Mouse (Mus musculus) left cerebral cortex, adult 9 months (tissue): Measurements from ENCODE around the gene Sel1l3.

Source experiments
- DNase-seq, 2 experiments: peaks; one replicate each; pipeline ENCODE4 v3.0.0; 2022; ENCODE audit warnings: low spot score in 2 of 2

Sel1l3 gene

DNA sequence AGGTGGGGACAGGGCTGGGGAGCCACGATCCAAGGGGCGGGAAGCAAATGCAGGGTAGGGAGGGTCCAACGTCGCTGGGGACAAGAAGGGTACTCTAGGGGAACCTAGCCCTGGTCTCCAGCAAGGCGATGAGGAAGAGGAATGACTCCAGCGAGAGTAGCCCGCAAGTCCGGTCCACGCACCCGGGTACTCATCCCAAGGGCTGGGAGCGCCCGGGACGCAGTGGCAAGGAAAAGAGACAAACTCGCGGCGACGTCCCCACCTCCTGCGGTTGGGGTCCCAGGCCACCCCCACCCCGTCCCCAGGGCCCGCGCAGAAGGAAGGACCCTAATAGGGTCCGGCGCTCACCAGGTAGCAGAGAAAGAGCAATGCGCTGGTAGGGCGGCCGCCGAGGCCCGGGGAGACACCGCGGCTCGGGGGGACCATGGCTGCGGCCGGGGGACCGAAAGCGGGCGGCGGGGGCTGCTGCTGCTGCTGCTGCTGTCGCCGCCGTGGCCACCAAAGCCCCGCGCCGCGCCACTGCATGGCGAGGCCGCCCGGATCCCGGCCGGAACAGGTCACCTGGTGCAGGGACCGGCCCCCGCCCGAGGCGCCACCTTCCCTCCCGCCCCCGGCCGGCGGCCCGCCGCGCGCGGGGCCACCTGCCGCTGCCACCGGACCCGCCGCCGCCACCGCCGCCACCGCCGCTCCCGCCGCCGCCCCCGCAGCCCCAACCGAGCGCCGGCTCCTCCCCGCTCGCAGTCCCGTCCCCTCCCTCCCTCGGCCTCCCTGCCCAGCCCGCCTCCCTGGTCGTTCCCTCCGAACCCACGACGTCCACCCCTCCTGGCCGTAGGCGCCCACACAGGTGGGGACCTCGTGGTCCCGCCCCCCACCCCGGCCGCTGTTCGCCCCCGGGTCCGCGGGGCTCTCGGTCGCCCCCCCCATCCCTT, 681 bp downstream of the Sel1l3 start:
- no peak for DNase-seq

DNA sequence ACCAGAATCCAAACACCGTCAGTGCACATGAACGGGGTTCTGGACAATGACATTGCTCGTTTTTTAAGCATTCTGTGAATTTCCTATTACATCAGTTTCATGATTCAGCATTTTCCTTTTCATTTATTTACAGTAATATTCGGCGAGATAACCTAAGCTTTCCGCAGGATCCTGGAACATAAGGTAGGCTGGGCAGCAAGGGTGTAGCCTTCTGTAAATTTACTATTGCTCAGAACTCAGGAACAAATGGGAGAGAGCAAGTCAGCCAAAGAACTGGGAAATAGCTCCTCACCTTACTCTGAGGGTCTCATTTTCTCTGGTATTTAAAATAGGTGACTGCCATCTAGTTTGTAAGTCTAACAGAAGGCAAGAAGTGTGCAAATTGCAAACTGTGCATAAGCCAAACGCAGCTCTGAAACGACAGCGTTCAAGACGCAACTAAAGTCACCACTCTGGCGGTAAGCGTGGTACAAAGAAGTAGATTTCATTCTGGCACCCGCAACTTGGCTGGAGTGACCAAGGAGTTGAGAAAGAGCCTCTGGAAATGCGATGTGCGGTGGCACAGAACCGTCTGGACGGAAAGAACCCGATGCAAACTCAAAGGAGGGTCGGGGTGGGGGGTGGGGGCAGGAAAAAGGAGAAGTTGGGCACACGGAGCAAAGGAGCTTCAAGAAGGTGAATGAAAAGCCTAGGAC, 1.5 kb downstream of the Sel1l3 start:
- no peak for DNase-seq

DNA sequence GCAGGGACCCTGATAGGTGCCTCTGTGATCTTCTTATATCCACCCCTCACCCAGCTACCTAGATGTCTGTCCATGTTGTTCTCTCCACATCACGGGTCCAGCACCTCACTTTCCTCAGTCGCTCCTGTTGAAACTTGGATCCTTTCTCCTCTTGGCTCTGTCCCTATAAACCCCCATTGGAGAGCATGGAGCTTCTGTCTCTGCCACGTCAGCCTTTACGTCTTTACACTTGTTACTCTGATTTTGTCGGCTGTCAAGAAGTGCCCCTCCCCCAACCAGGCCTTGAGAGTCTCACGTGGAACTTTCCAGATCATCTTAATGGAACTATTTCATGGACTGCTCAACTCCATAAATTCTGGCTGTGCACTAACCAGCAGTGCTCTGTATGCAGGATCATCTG, 2.5 kb downstream of the Sel1l3 start:
- DNase-seq, result no peak

DNA sequence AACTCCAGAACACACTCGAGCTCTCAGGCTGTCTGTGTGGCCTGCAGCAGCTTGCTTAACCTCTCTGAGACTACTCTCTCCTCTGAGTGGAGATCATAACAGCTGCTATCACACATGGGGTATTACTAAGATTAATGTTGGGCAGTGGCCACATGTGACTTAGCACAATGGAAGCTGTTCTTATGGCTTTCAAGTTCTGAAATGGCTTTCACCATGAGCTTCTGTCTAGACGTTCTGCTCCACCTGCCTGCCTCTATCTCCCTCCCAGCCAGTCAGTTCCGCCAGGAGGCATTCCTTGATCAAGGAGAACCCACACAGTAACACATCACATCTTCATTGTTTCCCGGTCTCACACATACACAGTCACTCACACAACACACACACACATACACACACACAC, 3.2 kb downstream of the Sel1l3 start:
- no peak for DNase-seq

DNA sequence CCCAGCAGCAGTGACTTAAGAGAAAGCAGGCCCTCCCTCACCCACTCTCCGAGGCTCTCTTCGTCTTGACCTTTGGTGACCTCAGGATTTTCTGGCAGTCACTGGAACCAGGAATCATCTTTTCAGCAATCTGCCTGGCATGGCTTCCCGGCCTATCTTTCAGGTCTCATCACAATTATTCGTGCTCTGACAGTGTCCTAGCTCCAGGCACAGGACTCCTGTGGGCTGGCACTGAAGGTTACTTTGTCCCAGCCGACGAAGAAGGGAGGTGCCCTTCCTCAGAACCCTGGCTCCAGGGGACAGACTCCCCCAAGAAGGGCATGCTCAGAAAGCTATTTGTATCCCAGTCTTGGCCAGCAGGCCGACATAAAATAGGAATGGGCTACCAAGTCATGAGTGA, 4.0 kb downstream of the Sel1l3 start:
- no peak for DNase-seq

DNA sequence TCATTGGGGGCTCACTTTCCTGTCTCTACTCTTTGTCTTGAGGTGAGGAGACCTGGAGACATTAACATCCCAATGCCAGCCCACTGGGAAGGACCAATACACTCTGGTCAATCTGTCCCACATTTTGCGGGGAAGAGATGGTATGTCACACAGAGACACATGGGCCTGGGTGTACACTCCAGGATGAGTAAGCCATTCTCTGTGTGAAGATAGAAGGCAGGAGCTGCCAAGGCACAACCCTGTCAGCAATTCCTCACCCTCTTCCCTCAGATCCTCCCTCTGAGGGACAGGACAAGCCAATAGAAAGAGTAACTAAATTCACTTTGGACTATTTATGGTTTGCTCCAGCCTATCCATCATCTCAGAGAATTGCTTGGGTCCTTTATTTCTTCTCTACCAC, 5.0 kb downstream of the Sel1l3 start:
- no peak for DNase-seq

DNA sequence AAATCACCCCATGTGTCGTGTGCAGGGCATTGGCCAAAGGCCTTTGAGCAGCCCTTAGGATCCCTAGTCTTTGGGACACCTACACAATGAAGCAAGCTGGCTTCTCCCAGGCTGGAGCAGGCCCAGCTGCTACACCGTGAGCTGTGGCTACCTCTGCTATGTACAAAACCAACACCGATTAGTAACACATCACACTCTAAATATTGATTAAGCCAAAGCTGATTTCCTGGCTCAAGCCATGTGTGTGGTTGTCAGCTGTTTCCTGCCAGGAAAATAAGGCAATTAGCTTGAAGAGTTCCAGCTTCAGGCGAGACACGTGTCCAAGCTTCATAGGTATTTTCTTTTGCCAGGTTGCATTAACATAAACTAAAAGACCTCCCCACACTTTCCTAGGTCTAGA, 7.2 kb downstream of the Sel1l3 start:
- DNase-seq, result no peak

DNA sequence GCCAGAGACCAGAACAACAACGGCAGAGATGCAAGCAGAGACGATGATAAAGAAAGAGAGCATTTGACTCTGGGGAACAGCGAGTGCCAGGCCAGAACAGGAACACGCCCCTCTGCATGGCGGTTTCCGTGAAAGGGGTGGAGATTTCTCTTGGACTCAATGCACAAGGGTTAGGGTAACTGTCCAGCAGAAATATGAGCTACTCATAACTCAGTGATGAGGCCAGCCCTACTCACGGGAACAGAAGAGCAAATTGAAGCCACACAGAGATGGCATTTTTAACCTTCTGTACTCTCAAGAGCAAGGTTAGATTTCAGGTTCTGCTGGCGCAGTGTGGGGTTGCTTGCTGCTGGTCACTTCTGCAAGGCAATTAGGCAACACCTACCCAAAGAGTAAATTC, 11.0 kb downstream of the Sel1l3 start:
- no peak for DNase-seq

DNA sequence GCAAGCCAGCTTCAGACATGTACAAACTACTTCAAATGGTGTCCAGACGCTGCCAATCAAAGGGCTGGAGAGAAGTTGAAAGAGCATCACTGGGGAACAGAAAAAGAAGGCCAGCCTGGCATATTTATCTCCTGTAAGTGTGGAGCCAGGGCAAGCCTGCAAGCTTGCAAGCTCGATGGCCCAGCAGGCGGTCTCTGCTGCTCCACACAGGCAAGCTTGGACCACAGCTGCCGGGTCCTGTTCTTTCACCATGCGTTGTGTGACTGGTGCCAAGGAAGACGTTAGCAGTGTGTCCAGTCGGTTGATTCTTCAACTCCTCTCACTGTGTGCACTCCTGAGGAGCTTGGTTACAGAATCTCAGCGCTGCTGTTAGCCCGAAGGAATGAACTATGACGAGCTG, 12.9 kb downstream of the Sel1l3 start:
- DNase-seq, result no peak

DNA sequence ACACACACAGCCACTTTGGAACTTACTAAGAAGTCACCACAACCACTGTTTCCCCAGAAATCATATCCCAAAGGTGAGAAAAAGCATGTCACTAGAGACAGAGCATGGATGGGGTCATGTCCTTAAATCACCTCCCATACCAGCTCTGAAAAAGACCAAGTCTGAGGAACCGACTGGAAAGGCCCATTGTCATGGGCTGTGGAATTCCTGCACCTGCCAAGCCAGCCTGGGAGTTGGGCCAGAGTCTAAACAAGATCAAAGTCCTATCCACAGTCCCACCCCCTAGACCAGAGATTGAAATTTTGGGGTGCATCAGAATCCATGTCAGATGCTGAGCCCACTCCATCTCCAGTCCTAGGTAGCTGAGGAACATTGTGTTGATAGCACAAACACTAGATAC, 15.3 kb downstream of the Sel1l3 start:
- DNase-seq, result no peak

DNA sequence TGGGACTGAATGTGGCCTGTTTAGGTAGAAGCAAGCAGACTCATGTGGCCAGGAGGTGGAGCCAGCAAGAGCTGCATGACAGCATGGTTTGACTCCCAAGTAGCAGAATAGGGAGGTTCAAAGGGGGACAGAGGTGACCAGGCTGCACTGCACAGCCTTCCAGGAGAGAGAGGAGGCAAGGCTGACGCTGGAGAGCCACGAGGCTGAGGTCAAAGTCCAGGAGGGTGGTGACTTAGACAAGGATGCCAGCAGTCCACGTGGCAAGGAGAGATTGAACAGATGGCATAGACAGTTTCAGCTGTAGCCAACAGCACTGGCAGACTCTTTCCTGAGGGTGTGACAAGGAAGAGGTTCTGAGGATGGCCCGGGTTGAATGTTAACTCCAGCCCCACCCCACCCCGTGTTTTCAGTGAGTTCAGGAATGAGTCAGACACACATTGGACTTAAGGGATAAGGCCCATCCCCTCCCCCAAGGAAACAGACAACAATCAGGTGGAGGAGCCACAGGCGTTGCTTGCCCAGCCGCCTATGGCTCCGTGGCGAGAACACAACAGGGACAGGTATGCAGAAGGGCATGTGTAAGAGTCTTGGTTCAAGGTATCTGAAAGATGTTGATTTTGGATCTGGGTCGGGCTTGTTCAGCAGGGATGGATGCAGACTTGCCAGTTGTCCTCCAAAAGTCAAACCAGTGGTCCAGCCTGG, 17.2 kb downstream of the Sel1l3 start:
- no peak for DNase-seq

DNA sequence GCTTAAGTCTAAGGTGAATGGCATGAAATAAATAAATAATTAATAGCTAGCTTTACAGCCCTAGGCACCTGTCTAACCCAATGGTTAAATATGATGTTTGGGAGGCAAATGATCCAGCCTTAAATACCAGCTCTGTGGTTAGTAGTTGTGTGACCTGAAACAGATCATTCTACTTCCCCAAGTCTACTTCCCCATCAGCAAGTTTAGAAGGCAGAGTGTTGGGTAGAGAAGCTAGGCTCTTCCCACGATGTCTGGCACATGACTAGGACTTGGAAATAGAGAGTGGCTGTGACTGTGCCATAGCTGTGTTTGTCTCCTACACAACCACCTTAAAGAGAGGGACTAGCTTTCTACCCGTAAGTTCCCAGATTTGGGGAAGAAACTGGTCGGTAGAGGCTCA, 18.9 kb downstream of the Sel1l3 start:
- DNase-seq, result no peak

DNA sequence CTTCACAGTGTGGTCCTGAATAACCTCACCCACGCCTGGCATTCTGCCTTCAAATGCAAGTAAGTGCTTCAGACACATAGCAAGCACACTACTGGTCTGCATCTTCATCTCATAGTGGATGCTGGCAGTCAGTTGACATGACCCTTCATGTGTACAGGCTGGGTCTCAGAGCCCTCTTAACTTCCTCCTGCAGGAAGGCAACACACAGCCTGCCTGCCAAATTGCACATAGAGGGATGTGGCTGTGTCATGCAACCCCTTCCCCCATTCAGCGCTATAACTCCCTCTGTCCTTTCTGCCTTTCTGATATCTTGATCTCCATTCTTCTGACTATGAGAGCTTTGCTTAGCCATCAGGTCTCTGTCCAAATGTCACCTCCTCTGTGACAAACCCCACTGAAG, 19.3 kb downstream of the Sel1l3 start:
- DNase-seq, result no peak

DNA sequence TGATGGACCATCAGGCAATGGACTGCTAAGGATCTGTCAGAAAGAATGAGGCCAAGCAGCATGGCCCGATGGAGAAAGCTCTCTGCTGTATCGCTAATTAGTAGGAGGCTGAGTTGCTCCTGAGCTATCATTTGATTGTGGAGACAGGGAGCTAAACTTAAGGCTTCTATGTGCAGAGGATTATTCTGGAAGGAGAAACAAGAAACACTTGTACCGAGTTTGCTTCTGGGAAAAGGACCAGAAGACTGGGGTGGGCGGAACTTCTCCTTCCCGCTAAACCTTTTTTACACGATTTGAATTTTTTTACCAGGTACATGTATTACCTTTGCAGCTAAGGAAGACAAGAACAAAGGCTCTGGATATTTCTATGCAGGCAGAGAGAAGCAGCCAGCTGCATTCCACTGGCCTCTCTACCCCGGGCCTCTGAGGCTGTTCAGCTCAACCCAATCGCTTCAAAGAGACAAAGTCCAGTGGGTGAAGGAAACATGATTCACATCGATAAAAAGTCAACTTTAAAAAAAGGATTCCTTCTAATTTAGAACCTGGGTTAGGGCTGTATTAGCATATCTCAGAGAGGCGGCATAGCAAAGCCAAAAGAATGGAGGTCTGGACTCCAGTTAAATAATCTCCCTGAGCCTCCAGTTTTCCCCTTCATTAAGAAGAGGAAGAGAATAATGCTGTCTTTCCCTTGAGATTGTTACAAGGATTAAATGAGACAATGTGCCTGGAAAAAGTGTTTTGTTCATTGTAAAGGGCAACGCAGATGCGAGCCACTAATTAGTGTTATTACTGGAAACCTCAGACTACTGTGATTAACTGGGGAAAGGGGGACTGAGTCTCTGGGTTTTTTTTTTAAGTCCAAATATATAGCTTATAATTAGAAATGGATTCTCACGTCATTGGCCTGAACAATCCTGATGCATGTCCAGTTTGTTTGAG, 20.4 kb downstream of the Sel1l3 start:
- DNase-seq, result no peak

DNA sequence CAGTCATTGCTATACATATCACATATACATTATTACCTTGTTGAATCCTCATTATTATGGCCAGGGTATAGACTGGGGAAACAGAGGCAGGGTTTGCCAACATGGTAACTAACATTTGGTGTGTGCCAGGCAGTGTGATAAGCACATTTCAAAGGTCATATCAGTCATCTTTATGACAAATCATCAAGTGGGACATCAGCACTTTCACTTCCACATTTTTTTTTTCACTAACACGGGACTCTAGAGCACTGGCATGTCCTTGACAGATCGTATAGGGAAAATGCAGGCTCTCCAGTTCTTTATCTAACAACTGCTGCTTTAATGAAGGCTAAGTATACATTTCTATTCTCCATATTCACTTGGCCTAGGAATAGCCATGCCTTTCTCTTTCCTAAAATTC, 25.1 kb downstream of the Sel1l3 start:
- DNase-seq, result no peak

DNA sequence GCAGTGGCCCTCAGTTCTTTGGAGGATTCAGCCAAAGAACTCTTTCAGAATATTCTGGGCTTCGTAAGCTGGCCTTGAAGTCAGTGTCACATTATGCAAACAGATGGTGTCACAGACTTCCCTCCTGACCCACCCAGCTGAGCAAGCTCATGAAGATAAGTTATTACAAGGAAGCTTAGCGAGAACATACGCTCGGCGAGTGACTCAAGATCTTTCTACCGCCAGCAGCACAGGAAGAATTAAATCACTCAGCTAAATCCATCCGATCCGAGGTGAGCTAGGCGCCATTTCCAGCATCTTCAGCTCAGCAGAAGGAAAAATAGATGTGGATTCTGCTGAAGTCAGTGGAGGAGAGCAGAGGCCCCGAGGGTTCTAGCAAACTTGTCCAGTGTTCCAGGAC, 26.5 kb downstream of the Sel1l3 start:
- peak in 1 of 2 experiments; percentile 67 for DNase-seq

DNA sequence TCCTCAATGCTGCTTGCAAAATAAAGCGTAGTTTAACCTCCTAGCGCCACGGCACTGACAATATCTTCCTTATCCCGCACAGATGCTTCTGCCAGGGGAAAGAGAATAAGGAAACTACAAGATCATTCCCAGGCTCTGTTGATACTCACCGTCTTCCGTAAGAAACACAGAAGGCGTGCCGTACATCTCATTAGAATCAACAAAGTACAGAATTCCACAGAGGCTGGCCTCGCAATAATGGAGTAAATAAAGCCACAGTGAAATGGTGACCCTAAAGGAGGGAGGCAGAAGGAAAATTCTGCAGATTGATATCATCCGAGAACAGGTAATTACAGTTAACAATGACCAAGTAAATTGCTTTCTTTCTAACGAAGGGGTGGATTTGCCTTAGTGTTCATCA, 27.9 kb downstream of the Sel1l3 start:
- DNase-seq, result no peak

DNA sequence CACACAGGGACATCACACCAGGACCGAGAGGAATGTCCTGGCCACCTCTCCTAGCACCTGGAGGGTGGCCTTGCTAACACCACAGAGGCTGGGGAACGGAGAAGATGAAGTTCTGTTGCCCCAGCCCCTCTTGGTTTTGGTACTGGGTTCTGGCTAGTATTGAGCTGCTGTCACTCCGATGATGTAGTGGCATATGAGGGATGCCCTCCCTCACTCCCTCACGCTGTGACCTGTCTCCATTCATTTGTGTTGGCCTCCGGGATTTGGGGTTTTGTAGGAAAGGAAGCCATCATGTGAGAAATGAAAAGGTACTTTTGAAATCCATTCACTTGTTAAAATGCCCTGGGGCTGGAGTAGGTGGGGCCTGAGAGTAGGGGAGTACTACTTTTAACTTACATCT, 33.8 kb downstream of the Sel1l3 start:
- no peak for DNase-seq

DNA sequence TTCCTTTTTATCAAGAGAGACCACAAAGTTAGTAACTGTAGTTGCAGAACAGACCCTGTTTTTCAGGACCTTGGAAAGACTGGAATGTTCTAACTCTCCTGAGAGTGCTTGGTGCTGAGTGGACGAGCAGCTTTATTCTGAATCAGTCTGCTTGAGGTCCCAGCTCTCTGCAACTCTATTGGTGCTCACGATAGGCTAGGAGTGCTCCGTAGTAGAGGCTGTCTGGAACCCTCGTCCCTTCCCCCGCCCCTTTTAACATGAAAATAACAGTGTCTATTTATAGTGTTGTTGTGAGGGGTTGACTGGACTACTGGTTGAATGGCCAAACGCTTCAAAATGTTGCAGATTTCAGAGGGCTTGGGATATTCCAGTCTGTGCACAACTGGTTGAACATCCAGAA, 37.0 kb downstream of the Sel1l3 start:
- no peak for DNase-seq

DNA sequence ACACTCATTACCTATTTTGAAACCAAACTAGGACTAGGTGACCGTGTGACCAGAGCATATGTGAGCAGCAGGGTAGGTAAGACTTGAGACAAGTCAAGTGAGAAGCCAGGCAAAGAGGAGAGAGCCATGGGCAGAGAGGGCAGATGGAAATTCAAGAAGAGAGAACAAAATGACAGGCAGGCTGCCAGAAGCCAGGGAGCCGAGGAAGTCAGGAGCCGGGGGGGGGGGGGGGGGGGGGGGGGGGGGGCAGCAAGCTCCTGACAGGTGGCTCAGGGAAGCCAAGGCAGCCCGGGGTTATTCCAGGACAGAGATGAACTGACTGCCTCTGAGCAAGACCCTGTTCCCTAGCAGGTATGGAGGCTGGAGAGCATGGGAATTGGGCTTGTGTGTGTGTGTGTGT, 37.7 kb downstream of the Sel1l3 start:
- DNase-seq, result no peak

DNA sequence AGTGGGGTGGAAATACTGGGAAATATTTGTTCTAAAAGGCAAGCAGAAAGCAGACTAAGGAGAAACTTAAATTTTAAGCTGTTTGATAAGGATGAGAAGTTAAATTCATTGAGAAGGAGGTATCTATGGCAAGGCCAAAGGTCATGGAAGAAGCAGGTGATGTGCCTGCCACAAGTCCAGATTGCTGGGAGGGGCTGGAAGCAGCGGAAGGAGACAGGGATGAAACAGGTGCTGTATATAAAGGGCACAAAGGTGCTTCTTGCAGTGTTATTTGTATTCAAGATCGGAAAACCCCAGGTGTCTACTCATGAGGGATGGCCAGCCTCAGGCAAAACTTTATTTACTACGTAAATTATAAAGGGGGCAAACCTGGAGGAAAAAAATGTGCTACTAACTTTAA, 38.5 kb downstream of the Sel1l3 start:
- no peak for DNase-seq

DNA sequence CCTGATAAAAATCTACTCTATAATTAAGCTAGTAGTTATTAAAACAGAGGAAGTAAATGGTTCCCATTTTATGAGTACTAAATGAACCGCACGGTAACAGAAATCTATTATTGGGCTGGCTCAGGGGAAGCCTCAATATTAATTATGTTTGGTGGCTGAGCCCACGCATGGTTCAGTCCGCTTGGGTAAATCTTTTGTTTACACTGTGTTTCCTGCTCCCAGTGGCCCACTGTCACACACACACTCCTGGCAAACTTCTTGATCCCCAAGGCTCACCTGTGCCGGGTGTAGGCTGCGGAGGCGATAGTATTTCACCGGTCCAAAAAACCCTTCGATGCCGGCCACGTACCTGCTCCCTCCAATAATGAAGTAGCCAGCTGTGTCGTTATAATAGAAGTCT, 39.3 kb downstream of the Sel1l3 start:
- DNase-seq, result no peak
